Mouse (Mus musculus) thymus, postnatal 36 days (tissue): ENCODE data around the gene Robo3.
A peak's percentile ranks its signal among the peaks of the same experiment; 100 is the strongest.

Experiments used
- DNase-seq, 2 experiments: peaks; one replicate each; pipeline ENCODE4 v3.0.0; 2022; ENCODE audit warnings: mixed read lengths in 2 of 2

The Robo3 gene

GRCm38 (mm10) chr9:37432720-37433421 lies at the start of gene Robo3:
Gene Robo3 (minus strand): TSS chr9:37433246.
- DNase-seq = no peak

- DNase-seq = no peak
These were observed 41.9 kb upstream of the Robo3 start for GRCm38 (mm10) chr9:37474923-37475322.

- DNase-seq = no peak
These were observed 40.6 kb upstream of the Robo3 start for GRCm38 (mm10) chr9:37473611-37474125.

- peak in 1 of 2 experiments; percentile 7 for DNase-seq
These were observed 29.7 kb upstream of the Robo3 start for GRCm38 (mm10) chr9:37462764-37463163.

- no peak for DNase-seq
These were observed 28.5 kb upstream of the Robo3 start for GRCm38 (mm10) chr9:37461571-37461970.

- no peak for DNase-seq
These were observed 27.9 kb upstream of the Robo3 start for GRCm38 (mm10) chr9:37460961-37461340.

GRCm38 (mm10) chr9:37460043-37460960 lies 27.3 kb upstream of the Robo3 start:
- DNase-seq = peak in 1 of 2 experiments; percentile 16

GRCm38 (mm10) chr9:37459665-37460042 lies 26.6 kb upstream of the Robo3 start:
- no peak for DNase-seq

- no peak for DNase-seq
These were observed 24.1 kb upstream of the Robo3 start for GRCm38 (mm10) chr9:37457151-37457550.

- no peak for DNase-seq
These were observed 23.4 kb upstream of the Robo3 start for GRCm38 (mm10) chr9:37456481-37456910.

GRCm38 (mm10) chr9:37455868-37456267 lies 22.8 kb upstream of the Robo3 start:
- DNase-seq = no peak

GRCm38 (mm10) chr9:37454991-37455390 lies 21.9 kb upstream of the Robo3 start:
- no peak for DNase-seq

- no peak for DNase-seq
These were observed 21.0 kb upstream of the Robo3 start for GRCm38 (mm10) chr9:37454011-37454492.

GRCm38 (mm10) chr9:37453328-37453727 lies 20.3 kb upstream of the Robo3 start:
- no peak for DNase-seq

GRCm38 (mm10) chr9:37452401-37452800 lies 19.4 kb upstream of the Robo3 start:
- DNase-seq = no peak

GRCm38 (mm10) chr9:37437772-37438735 lies 5.0 kb upstream of the Robo3 start:
- no peak for DNase-seq

- no peak for DNase-seq
These were observed 2.6 kb upstream of the Robo3 start for GRCm38 (mm10) chr9:37435616-37436015.

- DNase-seq = no peak
These were observed 1.9 kb upstream of the Robo3 start for GRCm38 (mm10) chr9:37434932-37435331.

- DNase-seq = no peak
These were observed 946 bp upstream of the Robo3 start for GRCm38 (mm10) chr9:37433823-37434560.

GRCm38 (mm10) chr9:37432026-37432666 lies 900 bp downstream of the Robo3 start:
- no peak for DNase-seq

- peak; percentile 72 to 75 for DNase-seq
These were observed 2.5 kb downstream of the Robo3 start for GRCm38 (mm10) chr9:37430582-37430981.
